12 mouse cellular contexts compared by ENCODE assay signal in the genomic region with DNA sequence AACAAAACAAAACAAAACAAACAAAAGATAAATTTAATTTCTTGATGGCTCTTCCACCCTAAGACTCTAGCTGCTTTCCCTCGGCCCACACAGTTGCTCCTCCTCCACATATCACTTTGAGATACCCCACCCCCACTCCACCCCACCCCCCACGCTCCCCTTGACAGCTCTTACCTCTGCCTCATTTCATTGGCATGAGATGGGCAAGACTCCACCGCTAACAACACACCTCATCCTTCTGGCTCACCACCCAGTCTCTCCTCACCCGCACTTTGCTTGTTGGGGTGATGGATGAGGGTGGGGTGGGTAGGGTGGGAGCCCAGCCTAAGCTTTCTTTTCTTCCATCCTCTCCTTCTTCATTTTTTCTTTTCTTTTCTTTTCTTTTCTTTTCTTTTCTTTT. TPM values are rescaled to one million over a fixed set of nuclear protein-coding genes. Genes with fewer than 3 reads are reported as not detected.
DNase-seq lines count a peak whose midpoint lies in the region; ATAC-seq and TF ChIP-seq lines count a peak whose summit lies in the region.
"Had no signal": no experiment of that assay in that cellular context is flagged by ENCODE, and none has a peak within 500 bp of the region (broad histone marks: within the 10 kb centered on the region; RNA-seq: fewer than 3 reads in every experiment).

No protein-coding gene starts in this region.

- TF ChIP-seq EP300 in heart, postnatal 0 days (IDR thresholded peaks at IDR 0.05; ENCODE audit: low read depth): no peak

- H3K36me3 ChIP-seq in heart, embryonic 13.5 days: peaks cover 8% of the 10 kb centered on the region
- peaks cover 4% of the 10 kb centered on the region; the same call in 1 of the 2 replicates for H3K36me3 ChIP-seq in lung, embryonic 15.5 days
- peaks cover 5% of the 10 kb centered on the region; the same call in 1 of the 2 replicates for H3K36me3 ChIP-seq in heart, postnatal 0 days (replicated peaks; ENCODE audit: control insufficient read depth, insufficient read depth, low read length)

- no peak for DNase-seq in heart, postnatal 10 days
- DNase-seq in lung, postnatal 10 days: no peak
- peak; percentile 59 for DNase-seq in NIH3T3 (ENCODE audit: low read depth)
- DNase-seq in heart, postnatal 0 days (ENCODE audit: low spot score): no peak
- DNase-seq in cerebellum, adult 9-10 months: no peak

- no peaks in the 10 kb centered on the region for H3K9me3 ChIP-seq in heart, embryonic 13.5 days
- no peaks in the 10 kb centered on the region for H3K9me3 ChIP-seq in lung, embryonic 15.5 days
- H3K9me3 ChIP-seq in heart, postnatal 0 days (replicated peaks; ENCODE audit: control insufficient read depth, low read length): no peaks in the 10 kb centered on the region
- H3K9me3 ChIP-seq: hindbrain, embryonic 13.5 days; limb, embryonic 15.5 days had no signal

- intact Hi-C loops in heart, postnatal 10 days (cut with DNase I): loop anchor here (1.0 kb wide), 1 partner anchor 52 kb away; no protein-coding TSS in a partner anchor

- no peak for TF ChIP-seq CTCF in heart, postnatal 0 days (IDR thresholded peaks at IDR 0.05; ENCODE audit: low read depth)

- H3K4me1 ChIP-seq in heart, embryonic 13.5 days: peaks cover 45% of the 10 kb centered on the region
- peaks cover 45% of the 10 kb centered on the region for H3K4me1 ChIP-seq in lung, embryonic 15.5 days
- peaks cover 12% of the 10 kb centered on the region; the same call in 1 of the 2 replicates for H3K4me1 ChIP-seq in heart, postnatal 0 days (ENCODE audit: control insufficient read depth, insufficient read depth)

- H3K4me3 ChIP-seq in heart, embryonic 13.5 days: no peak overlapping the region
- H3K4me3 ChIP-seq in lung, embryonic 15.5 days: no peak overlapping the region
- H3K4me3 ChIP-seq in heart, postnatal 0 days (ENCODE audit: low read depth, low read length): 0 out of 2 replicates have a peak overlapping the region, but pooled peaks have one; percentile 1
- H3K4me3 ChIP-seq: erythroblast, embryonic 14.5 days; hindbrain, embryonic 13.5 days; limb, embryonic 15.5 days had no signal

- no peak overlapping the region for H3K27ac ChIP-seq in heart, embryonic 13.5 days (replicated peaks)
- H3K27ac ChIP-seq in lung, embryonic 15.5 days: no peak overlapping the region
- H3K27ac ChIP-seq in heart, postnatal 0 days (ENCODE audit: low read depth): no peak overlapping the region
- H3K27ac ChIP-seq: hindbrain, embryonic 13.5 days; limb, embryonic 15.5 days had no signal

- WGBS in heart, embryonic 13.5 days: 21% methylated on average over 4 of the region's 4 CpGs
- WGBS in lung, embryonic 15.5 days: 22% methylated on average over 4 of the region's 4 CpGs
- 29% methylated on average over 4 of the region's 4 CpGs for WGBS in heart, postnatal 0 days

- no peak for ATAC-seq in heart, embryonic 13.5 days (ENCODE audit: extremely low read depth, insufficient number of reproducible peaks, low FRiP score, low TSS enrichment)
- no peak for ATAC-seq in lung, embryonic 15.5 days (ENCODE audit: borderline replicate concordance, extremely low read depth, low FRiP score, low TSS enrichment)
- ATAC-seq in heart, postnatal 0 days (ENCODE audit: insufficient read depth, low read depth): no peak
- no peak for ATAC-seq in CD4-positive, CD25-positive, alpha-beta regulatory T cell, adult 4 months

- peak overlapping the region; percentile 62 for H3K9ac ChIP-seq in heart, embryonic 13.5 days
- no peak overlapping the region for H3K9ac ChIP-seq in lung, embryonic 15.5 days
- H3K9ac ChIP-seq in heart, postnatal 0 days (replicated peaks; ENCODE audit: low read depth, low read length): no peak overlapping the region
- H3K9ac ChIP-seq: forebrain, postnatal 0 days; hindbrain, embryonic 13.5 days; limb, embryonic 15.5 days had no signal

- peak overlapping the region; percentile 44 for H3K4me2 ChIP-seq in heart, embryonic 13.5 days
- peak overlapping the region; percentile 39 for H3K4me2 ChIP-seq in lung, embryonic 15.5 days
- peak overlapping the region; percentile 24 for H3K4me2 ChIP-seq in heart, postnatal 0 days (ENCODE audit: low read depth, low read length)
- H3K4me2 ChIP-seq: limb, embryonic 15.5 days had no signal

- H3K27me3 ChIP-seq in heart, embryonic 13.5 days (replicated peaks): no peaks in the 10 kb centered on the region
- H3K27me3 ChIP-seq in lung, embryonic 15.5 days: no peaks in the 10 kb centered on the region
- no peaks in the 10 kb centered on the region for H3K27me3 ChIP-seq in heart, postnatal 0 days (ENCODE audit: control insufficient read depth, insufficient read depth, low read length)
- H3K27me3 ChIP-seq: hindbrain, embryonic 13.5 days; limb, embryonic 15.5 days had no signal

RNA-seq across cellular contexts. Expression of a gene that starts 24.3 kb away (rescaled TPM):
- 248 and 251 TPM in 2 replicates for polyA plus RNA-seq in heart, embryonic 13.5 days (2015; fragmentation: Nextera tagmentation; extraction: Ambion mirVana)
- total RNA-seq in heart, postnatal 10 days (2021): 100 to 1,000 TPM; 225 to 229 TPM
- polyA plus RNA-seq in lung, embryonic 15.5 days (2015; fragmentation: Nextera tagmentation; extraction: Ambion mirVana): 382 and 427 TPM in 2 replicates
- total RNA-seq in heart, postnatal 0 days (2014; rRNA removed; ENCODE audit: low replicate concordance): 190 and 225 TPM in 2 replicates
- polyA plus RNA-seq in heart, postnatal 0 days (2015; fragmentation: Nextera tagmentation; extraction: Ambion mirVana): 188 and 200 TPM in 2 replicates
- 1,000 to 10,000 TPM; 1,029 to 1,509 TPM for polyA plus RNA-seq in CD4-positive, CD25-positive, alpha-beta regulatory T cell, adult 4 months (2017; shearing (Covaris generic))

RNA-seq across cellular contexts. Expression of a gene that starts 40.6 kb away (rescaled TPM):
- 6.8 and 7.7 TPM in 2 replicates for polyA plus RNA-seq in heart, embryonic 13.5 days (2015; fragmentation: Nextera tagmentation; extraction: Ambion mirVana)
- total RNA-seq in heart, postnatal 10 days (2021): 10 to 100 TPM; 17.4 to 25.5 TPM
- polyA plus RNA-seq in lung, embryonic 15.5 days (2015; fragmentation: Nextera tagmentation; extraction: Ambion mirVana): 8.7 and 11.6 TPM in 2 replicates
- 7.5 and 35.0 TPM in 2 replicates for total RNA-seq in heart, postnatal 0 days (2014; rRNA removed; ENCODE audit: low replicate concordance)
- 3.7 and 5.0 TPM in 2 replicates for polyA plus RNA-seq in heart, postnatal 0 days (2015; fragmentation: Nextera tagmentation; extraction: Ambion mirVana)
- 1 to 10 TPM; 1.2 to 2.3 TPM for polyA plus RNA-seq in CD4-positive, CD25-positive, alpha-beta regulatory T cell, adult 4 months (2017; shearing (Covaris generic))

RNA-seq across cellular contexts. Expression of a gene that starts 46.7 kb away (rescaled TPM):
- polyA plus RNA-seq in heart, embryonic 13.5 days (2015; fragmentation: Nextera tagmentation; extraction: Ambion mirVana): 12.9 and 13.0 TPM in 2 replicates
- total RNA-seq in heart, postnatal 10 days (2021): 10 to 100 TPM; 40.3 to 43.0 TPM
- polyA plus RNA-seq in lung, embryonic 15.5 days (2015; fragmentation: Nextera tagmentation; extraction: Ambion mirVana): 34.5 and 34.9 TPM in 2 replicates
- 18.2 and 21.6 TPM in 2 replicates for total RNA-seq in heart, postnatal 0 days (2014; rRNA removed; ENCODE audit: low replicate concordance)
- 10.1 and 12.1 TPM in 2 replicates for polyA plus RNA-seq in heart, postnatal 0 days (2015; fragmentation: Nextera tagmentation; extraction: Ambion mirVana)
- polyA plus RNA-seq in CD4-positive, CD25-positive, alpha-beta regulatory T cell, adult 4 months (2017; shearing (Covaris generic)): 10 to 100 TPM in 1 of 2 experiments, 1 to 10 TPM in 1; 7.7 to 16.0 TPM

RNA-seq across cellular contexts. Expression of a gene that starts 57.6 kb away (rescaled TPM):
- polyA plus RNA-seq in heart, embryonic 13.5 days (2015; fragmentation: Nextera tagmentation; extraction: Ambion mirVana): 10.5 and 13.7 TPM in 2 replicates
- 1 to 10 TPM; 3.9 to 7.3 TPM for total RNA-seq in heart, postnatal 10 days (2021)
- 15.0 and 16.1 TPM in 2 replicates for polyA plus RNA-seq in lung, embryonic 15.5 days (2015; fragmentation: Nextera tagmentation; extraction: Ambion mirVana)
- total RNA-seq in heart, postnatal 0 days (2014; rRNA removed; ENCODE audit: low replicate concordance): 3.5 and 11.0 TPM in 2 replicates
- 12.5 and 13.1 TPM in 2 replicates for polyA plus RNA-seq in heart, postnatal 0 days (2015; fragmentation: Nextera tagmentation; extraction: Ambion mirVana)
- 10 to 100 TPM; 27.9 to 41.0 TPM for polyA plus RNA-seq in CD4-positive, CD25-positive, alpha-beta regulatory T cell, adult 4 months (2017; shearing (Covaris generic))
